Mouse (Mus musculus) induced T-regulatory cell, adult 2 months (primary cell): ENCODE measurements at regions not wholly inside any gene's neighbourhood (a gene's known extent, or its start where the extent isn't known, plus 50 kb on each side); places are given as distances from the start of the nearest gene placed in this dataset.

Experiments used
- DNase-seq: peaks from one replicate; pipeline ENCODE4 v3.0.0-alpha.2; 2012; ENCODE audit warnings: low read depth

- DNase-seq: no peak
Measured at GRCm38 (mm10) chr12:105898580-105899293, 111.3 kb upstream of the Vrk1 start.

- no peak for DNase-seq
Measured at GRCm38 (mm10) chr12:105899294-105899909, 110.6 kb upstream of the Vrk1 start.

DNA sequence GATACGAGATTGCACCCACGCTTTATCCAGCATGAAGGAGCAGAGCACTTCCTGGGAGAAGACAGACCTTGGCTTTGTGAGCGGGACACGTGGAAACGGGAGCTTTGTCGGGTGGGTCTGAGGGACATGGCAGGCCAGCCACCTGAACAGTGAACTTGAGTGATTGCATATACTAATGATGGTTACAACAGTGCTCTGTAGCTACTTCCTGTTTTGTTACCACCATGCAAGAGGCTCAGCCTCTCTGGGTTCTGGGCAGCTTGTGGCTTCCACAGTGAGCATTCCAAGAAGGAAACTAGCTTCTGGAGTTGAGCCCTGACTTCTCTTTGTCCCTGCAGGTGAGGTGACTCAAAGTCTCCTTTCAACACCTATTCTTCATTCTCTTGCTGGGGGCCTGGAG lies 109.5 kb upstream of the Vrk1 start:
- DNase-seq: no peak

DNA sequence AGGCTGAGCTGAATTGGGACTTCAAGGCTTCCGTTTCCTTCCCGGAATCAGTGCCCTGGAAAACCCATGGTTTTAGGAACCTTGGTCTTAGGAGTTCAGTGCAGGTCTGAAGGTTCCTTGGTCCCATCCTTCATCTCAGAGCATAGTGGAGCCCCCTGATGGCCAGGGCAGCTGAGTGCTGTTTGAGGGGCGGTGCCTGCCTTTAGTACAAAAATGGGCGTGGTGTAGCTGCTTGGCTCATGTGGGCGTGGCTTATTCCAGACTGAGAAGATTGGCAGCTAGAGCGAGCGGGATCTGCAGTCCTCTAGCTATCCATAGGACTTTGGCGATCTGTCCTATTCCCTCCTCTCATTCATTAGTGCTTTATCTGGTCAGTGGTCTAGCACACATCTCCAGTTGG lies 107.0 kb upstream of the Vrk1 start:
- no peak for DNase-seq

GRCm38 (mm10) chr12:105906584-105906983 lies 103.4 kb upstream of the Vrk1 start:
- peak; percentile 54 for DNase-seq

DNA sequence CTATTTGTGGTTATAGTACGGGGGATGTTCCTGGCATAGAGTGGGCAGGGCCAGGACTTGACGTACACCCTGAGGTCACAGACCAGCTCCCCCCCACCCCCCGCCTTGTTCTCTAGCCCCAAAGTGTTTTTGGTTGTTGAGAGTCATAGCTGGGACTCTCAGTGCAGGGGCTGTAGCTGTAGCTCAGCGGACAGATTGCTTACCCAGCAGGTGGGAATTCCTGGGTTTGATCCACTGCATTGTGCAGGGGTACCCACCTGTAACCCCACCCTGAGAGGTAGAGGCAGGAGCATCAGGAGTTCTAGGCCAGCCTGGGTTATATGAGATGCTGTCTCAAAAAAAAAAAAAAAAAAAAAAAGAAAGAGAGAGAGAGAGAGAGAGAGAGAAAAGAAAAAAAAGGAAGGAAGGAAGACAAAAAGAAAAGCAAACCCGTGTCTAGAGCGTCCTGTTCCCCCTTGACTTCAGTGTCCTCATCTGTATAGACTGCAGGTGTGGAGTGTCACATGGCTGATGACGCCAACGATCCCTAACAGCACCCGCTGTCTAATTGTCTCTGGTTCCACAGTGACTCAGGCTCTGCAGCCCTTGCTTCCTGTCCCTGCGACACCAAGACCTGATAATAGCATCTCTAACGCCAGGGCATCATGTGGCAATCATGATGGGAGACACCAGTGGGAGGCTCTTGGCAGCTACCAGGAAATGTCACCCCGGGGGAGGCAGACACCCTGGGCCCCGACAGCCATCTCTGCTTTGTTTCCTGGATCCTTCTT lies 102.0 kb upstream of the Vrk1 start:
- peak; percentile 5 for DNase-seq

DNA sequence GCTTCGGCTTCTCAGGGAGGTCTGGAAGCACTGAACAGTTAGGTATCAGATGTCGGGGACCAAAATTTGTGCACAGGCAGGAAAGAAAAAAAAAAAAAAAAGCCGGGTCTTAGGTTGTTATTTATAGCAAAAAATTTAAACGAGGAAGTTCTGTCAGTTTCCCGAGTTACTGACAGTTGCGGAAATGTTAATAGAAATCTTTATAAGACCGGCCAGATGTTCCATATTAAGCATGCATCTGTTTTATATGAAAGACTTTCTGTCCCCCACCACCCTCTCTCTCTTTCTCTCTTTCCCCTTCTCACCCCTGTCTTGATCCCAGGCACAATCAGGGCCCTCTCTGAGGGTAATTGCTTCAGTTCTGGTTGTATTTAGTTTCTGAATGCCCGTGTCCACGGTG lies 98.5 kb upstream of the Vrk1 start:
- DNase-seq: no peak

- no peak for DNase-seq
Measured at GRCm38 (mm10) chr12:105917388-105917963, 92.6 kb upstream of the Vrk1 start.

GRCm38 (mm10) chr12:105918775-105919174 lies 91.3 kb upstream of the Vrk1 start:
- DNase-seq: no peak

GRCm38 (mm10) chr12:105927210-105927609 lies 82.8 kb upstream of the Vrk1 start:
- DNase-seq: no peak

DNA sequence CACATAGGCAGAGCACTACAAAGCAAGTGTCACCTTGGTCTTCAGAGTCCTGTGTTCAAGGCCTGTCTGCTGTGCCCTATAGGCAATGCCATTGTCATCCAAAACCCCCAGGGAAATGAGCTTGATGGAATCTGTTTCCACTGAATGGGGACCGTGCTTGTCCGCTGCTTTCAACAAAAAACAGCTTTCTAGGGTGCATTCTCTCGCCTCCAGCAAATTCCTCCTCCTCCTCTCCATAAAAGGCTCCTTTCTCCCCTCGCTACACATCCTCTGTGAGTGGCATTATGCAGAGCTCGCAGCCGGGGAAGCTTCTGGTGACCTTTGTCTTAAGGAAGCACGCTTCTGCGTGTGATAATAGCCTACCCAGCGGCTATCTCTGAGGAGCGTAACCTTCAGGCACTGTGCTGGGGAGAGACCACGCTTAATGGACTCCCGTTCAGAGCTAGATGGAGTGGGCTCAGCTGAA lies 80.5 kb upstream of the Vrk1 start:
- no peak for DNase-seq

DNA sequence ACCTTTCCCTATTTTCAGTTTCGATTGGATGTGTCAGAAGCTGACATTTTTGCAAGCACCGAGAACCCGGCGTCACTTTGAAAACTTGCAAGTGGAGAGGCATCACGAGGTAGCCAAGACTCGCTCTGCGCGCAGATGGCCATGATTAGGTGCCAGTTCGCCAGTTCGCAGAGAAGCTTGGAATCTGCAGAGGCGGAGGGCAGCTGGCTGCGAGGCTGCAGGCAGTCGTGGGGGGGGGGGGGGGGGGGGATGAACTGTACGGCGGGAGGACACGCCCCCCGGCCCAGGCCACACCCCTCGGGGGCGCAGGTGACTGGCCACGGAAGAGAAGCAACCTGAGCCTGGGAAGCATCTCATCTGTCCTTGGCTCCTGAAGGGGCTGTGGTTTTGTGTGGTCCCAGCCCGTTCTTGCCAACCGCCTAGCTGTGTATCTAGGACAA lies 74.6 kb upstream of the Vrk1 start:
- peak; percentile 11 for DNase-seq

GRCm38 (mm10) chr12:105936812-105937530 lies 73.1 kb upstream of the Vrk1 start:
- DNase-seq: no peak

- DNase-seq: no peak
Measured at GRCm38 (mm10) chr12:105942136-105943076, 67.6 kb upstream of the Vrk1 start.

DNA sequence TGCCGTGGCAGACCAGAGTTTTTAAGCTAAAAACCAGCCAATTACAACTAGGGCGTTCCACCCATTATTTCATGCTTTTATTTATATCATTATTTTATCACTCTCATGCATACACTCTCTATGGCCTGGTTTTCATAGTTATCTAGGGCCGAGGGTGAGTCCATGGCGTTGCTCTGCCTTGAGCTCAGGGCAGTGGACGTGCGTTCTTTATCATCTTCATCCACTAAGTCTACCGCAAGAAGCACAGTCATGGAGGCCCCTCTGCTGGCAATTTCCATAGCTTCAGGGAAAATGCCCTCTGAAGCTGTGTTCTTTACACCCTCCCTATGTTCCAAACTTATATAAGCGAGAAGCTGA lies 67.0 kb upstream of the Vrk1 start:
- DNase-seq: no peak

DNA sequence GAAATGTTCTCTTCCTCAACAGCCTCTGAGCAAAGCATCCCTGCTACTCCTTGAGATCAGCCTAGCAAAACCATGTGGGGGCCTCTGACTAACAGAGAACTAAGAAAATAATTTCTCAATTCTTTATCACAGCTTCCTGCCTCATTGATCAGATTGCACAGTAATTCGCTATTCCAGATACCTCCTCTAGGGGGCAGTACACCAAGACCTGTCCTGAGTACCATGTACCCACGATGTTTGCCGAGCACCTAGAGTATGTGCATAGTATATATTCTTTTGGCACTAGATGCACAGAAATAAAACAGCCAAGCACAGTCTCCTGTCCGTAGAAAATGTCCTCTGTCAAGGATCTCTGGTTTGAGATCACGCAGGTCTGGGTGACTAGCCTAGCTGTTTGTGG lies 62.7 kb upstream of the Vrk1 start:
- peak; percentile 65 for DNase-seq

DNA sequence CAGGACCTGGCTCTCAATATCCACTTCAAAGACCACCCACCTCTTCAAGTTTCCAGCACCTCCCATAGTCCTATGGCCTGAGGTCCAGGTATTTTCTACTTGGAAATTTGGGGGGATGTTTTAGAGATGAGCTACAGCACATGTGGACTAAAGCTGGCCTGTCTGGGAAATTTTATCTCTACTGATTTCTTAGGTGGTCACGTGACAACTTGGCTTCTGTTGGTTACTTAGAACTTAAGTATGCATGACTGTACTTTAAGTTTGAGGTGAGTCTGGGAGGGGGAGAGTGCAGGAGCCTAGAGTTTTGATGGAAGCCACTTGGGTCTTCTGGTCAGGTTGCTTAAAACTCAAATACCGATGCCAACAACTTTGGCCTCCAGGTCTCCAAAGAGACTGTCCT lies 61.7 kb upstream of the Vrk1 start:
- DNase-seq: no peak

DNA sequence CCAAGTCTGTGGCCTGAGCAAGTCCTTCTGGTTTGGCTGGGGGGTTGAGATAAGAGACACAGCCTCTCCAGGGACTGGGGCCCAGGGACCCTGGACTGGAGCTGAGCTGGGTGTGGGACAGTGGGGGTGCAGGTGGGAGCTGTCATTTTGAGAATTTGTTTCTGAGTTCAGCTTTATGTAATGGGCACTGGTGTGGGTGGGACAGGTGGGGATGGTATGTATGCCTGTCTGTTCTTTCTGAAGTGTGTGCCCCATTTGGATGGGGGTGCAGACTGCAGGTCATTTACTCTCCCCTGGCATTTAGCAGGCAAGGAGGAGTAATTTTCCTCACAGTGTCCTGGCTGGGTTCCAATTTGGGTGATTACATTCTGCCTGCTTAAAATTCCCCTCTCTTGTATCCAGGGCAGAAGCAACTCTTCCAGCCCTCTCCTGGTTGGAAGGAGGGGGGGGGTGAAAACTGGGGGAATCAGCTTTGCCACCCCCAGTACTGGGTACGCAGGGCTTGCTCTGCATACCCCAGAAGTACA lies 54.2 kb upstream of the Vrk1 start:
- no peak for DNase-seq

DNA sequence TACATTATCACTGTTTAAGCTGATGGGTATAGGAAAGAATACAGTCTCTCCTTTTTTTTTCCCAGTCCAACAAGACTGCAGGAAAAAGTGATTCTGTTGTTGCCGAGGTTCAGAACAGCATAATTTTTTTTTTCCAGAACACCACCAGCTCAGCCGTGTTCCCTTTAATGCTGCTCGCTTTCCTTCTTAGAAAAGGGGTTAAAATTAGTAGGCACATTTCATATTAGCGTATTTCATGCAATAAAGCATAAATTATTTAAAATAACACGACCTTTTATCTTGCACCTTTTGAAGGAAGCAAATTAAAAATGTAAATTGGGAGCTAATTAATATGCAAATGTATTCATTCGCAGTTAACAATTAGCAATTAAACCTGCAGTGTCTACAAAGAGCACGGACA lies 50.3 kb upstream of the Vrk1 start:
- DNase-seq: no peak
